Mouse (Mus musculus): ENCODE data around the gene Baz1b. TPM values are rescaled to one million over a fixed set of nuclear protein-coding genes. Genes with fewer than 3 reads are reported as not detected.

Baz1b gene
- polyA plus RNA-seq, 1 experiment, result 14.7 TPM

DNA sequence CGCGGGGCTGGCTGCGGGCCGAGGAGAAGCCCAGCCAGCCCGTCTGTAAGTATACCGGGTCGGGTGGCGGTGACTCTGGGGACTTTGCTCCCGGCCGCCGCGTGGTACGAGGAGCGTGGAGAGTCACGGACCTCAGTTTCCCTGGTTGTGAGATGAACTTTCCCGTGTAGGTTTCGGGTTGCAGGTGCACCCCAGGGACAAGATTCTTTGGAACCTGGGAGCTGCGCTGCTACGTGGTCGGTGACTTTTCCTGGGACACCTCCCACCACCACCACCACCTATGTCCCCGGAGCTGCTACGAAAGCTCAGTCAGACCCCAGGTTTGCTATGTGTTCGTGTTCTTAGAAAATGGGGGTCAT, 37.3 kb upstream of the Baz1b start:
- H3K27me3 ChIP-seq (ENCODE audit: control insufficient read depth, insufficient read depth, low read length), result no peaks in the 10 kb centered on the region
- peak overlapping the region; percentile 92 for H3K4me3 ChIP-seq (ENCODE audit: low read depth, low read length)
- H3K36me3 ChIP-seq (ENCODE audit: control insufficient read depth, insufficient read depth, low read length), result peaks cover 12% of the 10 kb centered on the region
- peaks cover 2% of the 10 kb centered on the region; the same call in 1 of the 2 replicates for H3K4me1 ChIP-seq (ENCODE audit: control insufficient read depth, insufficient read depth, insufficient read length, low read length)
- H3K27ac ChIP-seq (ENCODE audit: insufficient read depth, low read depth, low read length), result peak overlapping the region; percentile 44; the same call in 1 of the 2 replicates
- TF ChIP-seq POLR2A (IDR thresholded peaks at IDR 0.05; ENCODE audit: low read depth, low read length) (no peak), CTCF (IDR thresholded peaks at IDR 0.05; ENCODE audit: extremely low read depth, insufficient read length, insufficient replicate concordance, low read depth, low read length) (no peak)
- WGBS, result under 1% methylated on average over 23 of the region's 23 CpGs

DNA sequence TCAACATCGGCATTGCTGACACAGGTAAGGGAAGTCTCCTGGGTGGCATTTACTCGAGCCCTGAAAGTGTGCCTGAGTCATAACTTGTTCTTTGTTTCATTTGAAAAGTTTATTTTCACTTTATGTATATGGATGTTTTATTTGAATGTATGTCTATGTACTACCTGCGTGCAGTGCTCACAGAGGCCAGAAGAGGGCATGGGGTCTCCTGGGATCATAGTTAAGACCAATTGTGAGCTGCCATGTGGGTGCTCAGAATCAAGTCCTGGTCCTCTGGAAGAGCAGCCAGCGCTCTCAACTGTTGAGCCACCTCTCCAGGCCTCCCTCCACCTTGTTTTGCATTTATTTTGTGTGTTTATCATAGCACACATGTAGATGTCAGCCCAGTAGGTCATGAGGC, 30.6 kb upstream of the Baz1b start:
- no peak overlapping the region for H3K27ac ChIP-seq (ENCODE audit: insufficient read depth, low read depth, low read length)
- WGBS, result 98% methylated on average over 4 of the region's 4 CpGs
- no peak for TF ChIP-seq CTCF (IDR thresholded peaks at IDR 0.05; ENCODE audit: extremely low read depth, insufficient read length, insufficient replicate concordance, low read depth, low read length)
- no peak for TF ChIP-seq POLR2A (IDR thresholded peaks at IDR 0.05; ENCODE audit: low read depth, low read length)
- H3K27me3 ChIP-seq (ENCODE audit: control insufficient read depth, insufficient read depth, low read length), result no peaks in the 10 kb centered on the region
- no peak overlapping the region for H3K4me3 ChIP-seq (ENCODE audit: low read depth, low read length)
- no peaks in the 10 kb centered on the region for H3K4me1 ChIP-seq (ENCODE audit: control insufficient read depth, insufficient read depth, insufficient read length, low read length)
- H3K36me3 ChIP-seq (ENCODE audit: control insufficient read depth, insufficient read depth, low read length), result peaks cover 64% of the 10 kb centered on the region

DNA sequence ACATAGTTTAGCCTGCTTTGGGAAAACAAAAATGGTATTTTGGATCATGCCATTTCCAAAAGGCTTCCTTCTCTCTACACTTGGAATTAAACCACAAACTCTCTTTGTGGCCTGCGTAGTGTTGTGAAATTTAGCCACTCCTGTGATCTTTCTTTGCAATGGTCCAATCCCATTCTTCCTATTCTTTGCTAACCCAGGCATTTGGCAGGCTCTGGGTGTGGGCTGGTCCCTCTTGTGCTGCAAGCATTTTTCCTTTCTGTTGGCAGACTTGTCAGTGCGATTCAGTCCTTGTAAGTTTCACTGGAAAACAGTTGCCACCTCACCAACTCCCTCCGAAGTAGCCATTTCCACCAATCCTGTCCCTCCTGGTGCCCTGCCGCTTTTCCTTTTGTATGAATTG, 25.8 kb upstream of the Baz1b start:
- TF ChIP-seq POLR2A (IDR thresholded peaks at IDR 0.05; ENCODE audit: low read depth, low read length) (no peak), CTCF (IDR thresholded peaks at IDR 0.05; ENCODE audit: extremely low read depth, insufficient read length, insufficient replicate concordance, low read depth, low read length) (no peak)
- Histone ChIP-seq H3K4me1 (ENCODE audit: control insufficient read depth, insufficient read depth, insufficient read length, low read length) (no peaks in the 10 kb centered on the region), H3K27ac (ENCODE audit: insufficient read depth, low read depth, low read length) (no peak overlapping the region), H3K27me3 (ENCODE audit: control insufficient read depth, insufficient read depth, low read length) (no peaks in the 10 kb centered on the region), H3K36me3 (ENCODE audit: control insufficient read depth, insufficient read depth, low read length) (peaks cover 46% of the 10 kb centered on the region), H3K4me3 (ENCODE audit: low read depth, low read length) (no peak overlapping the region)
- WGBS, result 91% methylated on average over 4 of the region's 4 CpGs

DNA sequence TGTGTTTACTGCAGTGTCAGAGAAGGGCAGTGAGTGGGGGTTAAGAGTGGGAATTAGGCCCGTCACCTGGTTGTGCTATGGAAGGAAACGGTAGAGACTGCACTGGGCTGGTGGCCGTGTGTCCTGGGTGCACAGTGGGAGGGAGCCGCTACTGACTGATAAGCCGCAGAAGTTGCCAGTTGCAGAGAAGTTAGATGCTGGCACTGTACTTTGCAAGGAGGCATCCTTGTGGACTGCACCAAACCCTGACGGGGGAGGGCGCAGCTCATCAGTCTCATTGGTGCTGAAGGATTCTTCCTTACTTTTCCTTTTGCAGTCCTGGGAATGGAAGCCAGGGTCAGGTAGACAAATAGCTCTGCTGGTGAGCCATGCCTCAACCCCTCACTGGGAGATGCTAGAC, 25.4 kb upstream of the Baz1b start:
- Histone ChIP-seq H3K36me3 (ENCODE audit: control insufficient read depth, insufficient read depth, low read length) (peaks cover 43% of the 10 kb centered on the region), H3K4me3 (ENCODE audit: low read depth, low read length) (no peak overlapping the region), H3K27ac (ENCODE audit: insufficient read depth, low read depth, low read length) (no peak overlapping the region), H3K4me1 (ENCODE audit: control insufficient read depth, insufficient read depth, insufficient read length, low read length) (no peaks in the 10 kb centered on the region), H3K27me3 (ENCODE audit: control insufficient read depth, insufficient read depth, low read length) (no peaks in the 10 kb centered on the region)
- TF ChIP-seq CTCF (IDR thresholded peaks at IDR 0.05; ENCODE audit: extremely low read depth, insufficient read length, insufficient replicate concordance, low read depth, low read length) (no peak), POLR2A (IDR thresholded peaks at IDR 0.05; ENCODE audit: low read depth, low read length) (no peak)
- WGBS, result 85% methylated on average over 7 of the region's 7 CpGs

DNA sequence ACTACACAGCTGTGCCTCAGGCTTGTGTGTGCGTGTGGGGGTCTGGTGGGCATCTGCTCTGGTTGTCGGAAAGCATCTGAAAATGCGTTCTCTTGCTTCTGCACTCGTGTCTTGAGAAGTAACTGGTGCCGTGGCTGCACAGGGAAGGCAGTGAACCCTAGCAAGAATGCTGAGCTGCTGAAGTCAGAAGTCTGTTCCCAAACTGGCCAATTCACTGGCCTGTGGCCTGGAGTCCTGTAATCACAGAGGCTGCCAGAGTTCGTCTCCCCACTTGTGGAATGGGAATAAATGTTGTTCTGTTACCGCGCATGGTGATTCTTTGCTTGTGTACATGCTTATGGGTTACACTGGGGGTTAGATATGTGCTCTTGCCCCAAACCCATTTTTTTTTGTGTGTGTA, 24.7 kb upstream of the Baz1b start:
- no peak overlapping the region for H3K4me3 ChIP-seq (ENCODE audit: low read depth, low read length)
- no peak for TF ChIP-seq POLR2A (IDR thresholded peaks at IDR 0.05; ENCODE audit: low read depth, low read length)
- no peak for TF ChIP-seq CTCF (IDR thresholded peaks at IDR 0.05; ENCODE audit: extremely low read depth, insufficient read length, insufficient replicate concordance, low read depth, low read length)
- no peaks in the 10 kb centered on the region for H3K27me3 ChIP-seq (ENCODE audit: control insufficient read depth, insufficient read depth, low read length)
- 95% methylated on average over 8 of the region's 8 CpGs for WGBS
- peaks cover 39% of the 10 kb centered on the region for H3K36me3 ChIP-seq (ENCODE audit: control insufficient read depth, insufficient read depth, low read length)
- no peaks in the 10 kb centered on the region for H3K4me1 ChIP-seq (ENCODE audit: control insufficient read depth, insufficient read depth, insufficient read length, low read length)
- no peak overlapping the region for H3K27ac ChIP-seq (ENCODE audit: insufficient read depth, low read depth, low read length)

DNA sequence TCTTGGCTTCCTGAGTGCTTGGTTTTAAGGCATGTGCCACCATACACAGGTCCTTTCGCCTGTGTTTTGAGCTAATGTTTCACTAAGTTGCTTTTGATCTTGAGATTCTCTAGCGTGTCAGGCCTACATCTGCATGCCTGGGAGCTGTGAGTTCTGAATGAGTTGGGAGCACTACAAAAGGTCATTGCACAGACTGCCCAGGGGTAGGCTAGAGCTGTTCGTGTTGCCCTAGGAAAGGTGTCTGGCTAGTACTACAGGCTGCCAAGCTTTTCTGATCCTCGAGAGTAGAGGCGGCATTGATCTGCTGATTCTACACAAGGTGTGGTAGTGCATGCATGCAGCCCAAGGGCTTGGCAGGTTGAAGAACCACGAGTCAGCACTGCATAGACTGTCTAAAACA, 24.2 kb upstream of the Baz1b start:
- Histone ChIP-seq H3K4me3 (ENCODE audit: low read depth, low read length) (no peak overlapping the region), H3K27ac (ENCODE audit: insufficient read depth, low read depth, low read length) (no peak overlapping the region), H3K36me3 (ENCODE audit: control insufficient read depth, insufficient read depth, low read length) (peaks cover 36% of the 10 kb centered on the region), H3K4me1 (ENCODE audit: control insufficient read depth, insufficient read depth, insufficient read length, low read length) (no peaks in the 10 kb centered on the region), H3K27me3 (ENCODE audit: control insufficient read depth, insufficient read depth, low read length) (no peaks in the 10 kb centered on the region)
- 71% methylated on average over 6 of the region's 6 CpGs for WGBS
- TF ChIP-seq CTCF (IDR thresholded peaks at IDR 0.05; ENCODE audit: extremely low read depth, insufficient read length, insufficient replicate concordance, low read depth, low read length) (no peak), POLR2A (IDR thresholded peaks at IDR 0.05; ENCODE audit: low read depth, low read length) (no peak)

DNA sequence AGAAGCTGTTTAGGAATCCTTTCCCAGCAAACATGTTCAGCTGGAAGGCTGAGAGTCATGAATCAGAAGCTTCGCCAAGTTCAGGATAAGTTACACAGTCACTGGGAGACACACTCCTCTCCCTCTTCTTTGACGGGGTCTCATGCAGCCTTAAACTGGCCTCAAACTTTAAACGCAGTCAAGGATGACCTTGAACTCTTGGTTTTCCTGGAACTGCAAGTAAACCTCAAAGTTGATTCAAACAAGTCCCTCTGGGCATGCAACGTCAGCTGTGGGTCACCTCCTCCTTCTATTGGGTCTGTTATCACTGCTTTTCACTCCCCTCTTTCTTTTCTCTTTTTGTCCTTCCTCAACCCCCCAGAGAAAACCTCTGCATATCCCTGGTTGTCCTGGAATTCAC, 20.2 kb upstream of the Baz1b start:
- Histone ChIP-seq H3K27ac (ENCODE audit: insufficient read depth, low read depth, low read length) (no peak overlapping the region), H3K27me3 (ENCODE audit: control insufficient read depth, insufficient read depth, low read length) (no peaks in the 10 kb centered on the region), H3K4me3 (ENCODE audit: low read depth, low read length) (no peak overlapping the region), H3K36me3 (ENCODE audit: control insufficient read depth, insufficient read depth, low read length) (peaks cover 8% of the 10 kb centered on the region; the same call in 1 of the 2 replicates), H3K4me1 (ENCODE audit: control insufficient read depth, insufficient read depth, insufficient read length, low read length) (no peaks in the 10 kb centered on the region; the same call in 1 of the 2 replicates)
- no peak for TF ChIP-seq CTCF (IDR thresholded peaks at IDR 0.05; ENCODE audit: extremely low read depth, insufficient read length, insufficient replicate concordance, low read depth, low read length)
- no peak for TF ChIP-seq POLR2A (IDR thresholded peaks at IDR 0.05; ENCODE audit: low read depth, low read length)
- WGBS, result 77% methylated on average over 4 of the region's 4 CpGs

DNA sequence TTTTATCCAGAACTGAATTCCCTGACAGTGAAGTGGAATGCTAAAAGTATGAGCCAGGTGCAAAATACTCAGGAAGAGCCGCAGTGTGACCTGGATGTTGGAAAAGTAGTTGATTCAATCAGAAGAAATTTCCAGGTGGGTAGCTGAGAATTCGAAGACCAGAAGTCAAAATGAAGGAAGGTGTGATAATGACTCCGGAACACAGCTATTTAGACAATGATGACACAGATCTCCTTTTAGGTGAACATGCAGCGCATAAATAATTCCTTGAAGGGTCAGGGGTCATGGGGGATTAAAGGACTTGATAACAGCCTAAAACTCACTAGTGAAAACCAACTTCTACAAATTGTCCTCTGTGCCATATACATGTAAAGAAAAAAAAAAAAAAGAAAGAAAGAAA, 19.6 kb upstream of the Baz1b start:
- WGBS, result 95% methylated on average over 4 of the region's 4 CpGs

More for the DNA sequence above, 19.6 kb upstream of the Baz1b start:
- Histone ChIP-seq H3K27me3 (ENCODE audit: control insufficient read depth, insufficient read depth, low read length) (no peaks in the 10 kb centered on the region), H3K36me3 (ENCODE audit: control insufficient read depth, insufficient read depth, low read length) (peaks cover 7% of the 10 kb centered on the region; the same call in 1 of the 2 replicates), H3K4me1 (ENCODE audit: control insufficient read depth, insufficient read depth, insufficient read length, low read length) (no peaks in the 10 kb centered on the region; the same call in 1 of the 2 replicates), H3K27ac (ENCODE audit: insufficient read depth, low read depth, low read length) (no peak overlapping the region), H3K4me3 (ENCODE audit: low read depth, low read length) (no peak overlapping the region)
- TF ChIP-seq POLR2A (IDR thresholded peaks at IDR 0.05; ENCODE audit: low read depth, low read length), result no peak
- TF ChIP-seq CTCF (IDR thresholded peaks at IDR 0.05; ENCODE audit: extremely low read depth, insufficient read length, insufficient replicate concordance, low read depth, low read length), result no peak

Measured in small intestine, adult 2 months (tissue).